Mouse (Mus musculus) CH12.LX (cell line): ENCODE data around the gene Dlgap1.

ENCODE experiments used
- CTCF ChIP-seq, 2 experiments: IDR thresholded peaks in 1 of 2; conservative IDR thresholded peaks in 1 of 2; 2 replicates each; pipeline ENCODE4 v1.5.1; 2011 to 2012; ENCODE audit warnings: low read depth in 2 of 2, low read length in 2 of 2, improper control_type of control experiment in 1 of 2, inconsistent platforms in 1 of 2, mild to moderate bottlenecking in 1 of 2, moderate library complexity in 1 of 2
- ELF1 ChIP-seq: IDR thresholded peaks from 2 replicates; pipeline ENCODE4 v1.6.1; 2014; ENCODE audit warnings: low read depth, mild to moderate bottlenecking, inconsistent platforms, low read length, improper control_type of control experiment
- EP300 ChIP-seq: IDR thresholded peaks from 2 replicates; pipeline ENCODE4 v1.6.1; 2011; ENCODE audit warnings: low read length, improper control_type of control experiment
- HCFC1 ChIP-seq: IDR thresholded peaks from 2 replicates; pipeline ENCODE4 v1.6.1; 2012; ENCODE audit warnings: low read depth, mild to moderate bottlenecking, inconsistent platforms, low read length, improper control_type of control experiment
- NELFE ChIP-seq: IDR thresholded peaks from 2 replicates; pipeline ENCODE4 v1.6.1; 2011; ENCODE audit warnings: low read depth, low read length, improper control_type of control experiment
- UBTF ChIP-seq: IDR thresholded peaks from 2 replicates; pipeline ENCODE4 v1.6.1; 2012; ENCODE audit warnings: low read depth, mild to moderate bottlenecking, inconsistent platforms, low read length, improper control_type of control experiment, moderate library complexity

- TF ChIP-seq ELF1 (no peak), CTCF (conservative IDR thresholded peaks at IDR 0.05 in 1 of 2, IDR thresholded peaks at IDR 0.05 in 1 of 2; ENCODE audit: low read depth in 2 of 2, low read length in 2 of 2) (no peak), UBTF (no peak), NELFE (no peak), EP300 (no peak), HCFC1 (no peak)
Measured at GRCm38 (mm10) chr17:70321976-70322375, 353.1 kb downstream of the Dlgap1 start.
